Mouse (Mus musculus) ES-E14 (cell line): ENCODE results near the gene Fbxl18. TPM values are rescaled to one million over a fixed set of nuclear protein-coding genes. Genes with fewer than 3 reads are reported as not detected.
"Not testable (repeated sequence)": the region's sequence is repeated elsewhere in the genome, so short reads cannot be mapped to it uniquely, and the experiment has no call there.

Experiments
- DNase-seq: peaks from one replicate; pipeline ENCODE4 v3.0.0-alpha.2; 2013; ENCODE audit warnings: low read depth, low spot score
- H3K27ac ChIP-seq: 2 replicates; pipeline ENCODE4 v1.5.1; 2012; ENCODE audit warnings: low read depth, mild to moderate bottlenecking, low read length, moderate library complexity, mixed read lengths; ENCODE audit not compliant: poor library complexity, insufficient read depth, severe bottlenecking
- H3K36me3 ChIP-seq: 2 replicates; pipeline ENCODE4 v1.6.1; 2012; ENCODE audit warnings: mild to moderate bottlenecking, low read length, moderate library complexity, mixed read lengths; ENCODE audit not compliant: control insufficient read depth, poor library complexity, insufficient read depth, severe bottlenecking
- H3K4me1 ChIP-seq, 2 experiments: fragments of 150-350 bp in 1 of 2; sonication (generic) in 1 of 2; 2 replicates each; pipeline ENCODE4 v1.6.1; 2012; ENCODE audit warnings: low read length in 2 of 2, mild to moderate bottlenecking in 1 of 2, mixed read lengths in 1 of 2; ENCODE audit not compliant: control insufficient read depth in 2 of 2, insufficient read depth in 2 of 2, poor library complexity in 1 of 2
- H3K4me3 ChIP-seq, 2 experiments: fragments of 150-350 bp in 1 of 2; sonication (generic) in 1 of 2; 2 replicates each; pipeline ENCODE4 v1.5.1; 2012; ENCODE audit warnings: low read length in 2 of 2, low read depth in 1 of 2, mild to moderate bottlenecking in 1 of 2, mixed read lengths in 1 of 2; ENCODE audit not compliant: insufficient read depth in 1 of 2, poor library complexity in 1 of 2, severe bottlenecking in 1 of 2
- H3K9ac ChIP-seq: 2 replicates; pipeline ENCODE4 v1.6.1; 2012; ENCODE audit warnings: low read depth, mild to moderate bottlenecking, low read length, mixed read lengths; ENCODE audit not compliant: poor library complexity, insufficient read depth, severe bottlenecking
- H3K9me3 ChIP-seq: fragments of 150-350 bp; sonication (generic); 2 replicates; pipeline ENCODE4 v1.6.1; 2012; ENCODE audit warnings: low read depth, mild to moderate bottlenecking, low read length; ENCODE audit not compliant: control insufficient read depth, insufficient read depth
- CHD2 ChIP-seq: IDR thresholded peaks from 2 replicates; pipeline ENCODE4 v1.6.1; 2014; ENCODE audit warnings: mild to moderate bottlenecking, low read depth, low read length, inconsistent platforms
- HCFC1 ChIP-seq: IDR thresholded peaks from 2 replicates; pipeline ENCODE4 v1.6.1; 2012; ENCODE audit warnings: low read length, inconsistent platforms, borderline replicate concordance; ENCODE audit not compliant: insufficient read depth
- MAFK ChIP-seq: IDR thresholded peaks from 2 replicates; pipeline ENCODE4 v1.6.1; 2014; ENCODE audit warnings: mild to moderate bottlenecking, low read depth, low read length, inconsistent platforms; ENCODE audit not compliant: insufficient read depth
- ZC3H11A ChIP-seq: IDR thresholded peaks from 2 replicates; pipeline ENCODE4 v1.6.1; 2012; ENCODE audit warnings: low read depth, mild to moderate bottlenecking, inconsistent platforms, low read length, borderline replicate concordance
- ZNF384 ChIP-seq: IDR thresholded peaks from 2 replicates; pipeline ENCODE4 v1.6.1; 2012; ENCODE audit warnings: low read depth, low read length, inconsistent platforms
- in situ Hi-C, 2 experiments: fragments of 600-800 bp; cut with MboI; formaldehyde crosslinking; loops; one replicate each; pipeline ENCODE4 v1.15.1; 2025; ENCODE audit warnings: low sequenced_read_pairs in 2 of 2, inconsistent platforms in 1 of 2; ENCODE audit not compliant: unreplicated experiment in 2 of 2
- total RNA-seq: library from RNA; depleted of rRNA; stranded (reverse); fragments of 300-350 nt; gene quantifications from 2 replicates; pipeline ENCODE4 v1.2.3, GENCODE M21; 2012

The Fbxl18 gene
- total RNA-seq, 1 experiment: 20.1 TPM

DNA sequence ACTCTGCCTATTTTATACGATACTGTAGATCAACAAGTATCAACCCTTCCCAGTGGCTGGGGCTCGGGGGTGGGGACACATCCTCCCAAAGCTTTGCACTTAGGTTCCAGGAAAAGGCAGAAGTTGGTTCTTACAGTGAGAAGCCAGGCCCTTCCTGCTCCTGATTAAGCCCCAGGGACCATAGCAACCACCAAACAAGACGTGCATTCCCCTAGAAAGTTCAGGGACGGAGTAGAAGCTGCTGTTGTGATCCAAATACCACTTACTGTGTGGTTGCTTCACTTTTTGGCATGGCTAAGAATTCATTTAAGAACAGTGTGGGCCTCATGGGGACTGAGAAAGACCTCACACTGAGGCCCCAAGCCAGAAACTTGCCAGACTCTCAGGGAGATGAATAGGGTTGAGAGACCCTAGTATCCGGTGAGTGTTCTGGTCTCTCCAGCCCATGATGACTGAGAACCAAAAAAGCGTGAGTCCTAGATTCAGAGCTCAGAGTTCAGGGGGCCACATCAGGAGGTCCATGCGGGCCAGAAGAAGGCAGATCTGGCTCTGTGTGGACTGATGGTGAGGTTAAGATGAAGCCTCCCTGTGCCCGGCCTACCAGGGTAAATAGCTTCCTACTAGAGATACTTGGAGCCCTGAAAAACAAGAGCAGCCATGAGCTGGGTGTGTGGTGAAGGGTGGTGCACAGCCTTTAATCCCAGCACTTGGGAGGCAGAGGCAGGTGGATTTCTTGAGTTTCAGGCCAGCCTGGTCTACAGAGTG lies 53.7 kb downstream of the Fbxl18 start:
- H3K36me3 ChIP-seq: no peaks in the 10 kb centered on the region
- no peak for DNase-seq
- TF ChIP-seq ZC3H11A (no peak), MAFK (no peak), CHD2 (no peak)
- H3K9me3 ChIP-seq: no peaks in the 10 kb centered on the region
- H3K4me3 ChIP-seq: no peak overlapping the region
- H3K4me1 ChIP-seq: peaks cover 0 to 9% of the 10 kb centered on the region in 2 experiments; a peak in 1 of 4 replicates
- H3K9ac ChIP-seq: no peak overlapping the region
- no peak overlapping the region for H3K27ac ChIP-seq
- in situ Hi-C loops: no loop called here

DNA sequence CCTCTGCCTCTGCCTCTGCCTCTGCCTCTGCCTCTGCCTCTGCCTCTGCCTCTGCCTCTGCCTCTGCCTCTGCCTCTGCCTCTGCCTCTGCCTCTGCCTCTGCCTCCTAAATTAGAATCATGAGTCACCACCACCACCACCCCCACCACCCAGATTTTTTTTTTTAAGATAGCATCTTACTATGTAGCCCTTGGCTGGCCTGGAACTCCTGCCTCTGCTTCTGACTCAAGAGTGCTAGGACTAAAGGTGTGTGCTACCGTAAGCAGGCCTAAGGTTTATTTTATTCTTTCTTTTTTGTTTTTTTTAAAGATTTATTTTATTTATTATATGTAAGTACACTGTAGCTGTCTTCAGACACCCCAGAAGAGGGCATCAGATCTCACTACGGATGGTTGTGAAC lies 57.8 kb downstream of the Fbxl18 start:
- H3K4me3 ChIP-seq, H3K36me3 ChIP-seq, H3K9me3 ChIP-seq, H3K27ac ChIP-seq, H3K4me1 ChIP-seq, H3K9ac ChIP-seq, in situ Hi-C loops, DNase-seq: not testable (repeated sequence)

GRCm38 (mm10) chr5:142836891-142837290 lies 58.3 kb downstream of the Fbxl18 start:
- no peak overlapping the region for H3K4me3 ChIP-seq
- H3K9me3 ChIP-seq: no peaks in the 10 kb centered on the region
- DNase-seq: no peak
- in situ Hi-C loops: no loop called here
- H3K27ac ChIP-seq: no peak overlapping the region
- no peaks in the 10 kb centered on the region for H3K36me3 ChIP-seq
- H3K4me1 ChIP-seq: peaks cover 0 to 6% of the 10 kb centered on the region in 2 experiments; a peak in 1 of 4 replicates
- TF ChIP-seq MAFK (no peak), ZNF384 (no peak), CHD2 (no peak), ZC3H11A (no peak), HCFC1 (no peak)
- no peak overlapping the region for H3K9ac ChIP-seq

GRCm38 (mm10) chr5:142833646-142834438 lies 61.4 kb downstream of the Fbxl18 start:
- no peak for DNase-seq
- no peak overlapping the region for H3K9ac ChIP-seq
- H3K9me3 ChIP-seq: no peaks in the 10 kb centered on the region
- no peak for TF ChIP-seq HCFC1
- TF ChIP-seq ZC3H11A: no peak
- no peak for TF ChIP-seq ZNF384
- TF ChIP-seq MAFK: no peak
- TF ChIP-seq CHD2: no peak
- no peak overlapping the region for H3K27ac ChIP-seq
- no peak overlapping the region for H3K4me3 ChIP-seq
- 0 out of 4 replicates have a peak, but pooled peaks cover 0 to 2% of the 10 kb centered on the region in 2 experiments for H3K4me1 ChIP-seq
- H3K36me3 ChIP-seq: no peaks in the 10 kb centered on the region
- in situ Hi-C loops: no loop called here

- in situ Hi-C loops: no loop called here
- Histone ChIP-seq H3K9me3 (no peaks in the 10 kb centered on the region), H3K4me3 (no peak overlapping the region), H3K27ac (no peak overlapping the region), H3K36me3 (no peaks in the 10 kb centered on the region), H3K4me1 (peaks cover 9 to 19% of the 10 kb centered on the region in 2 experiments; a peak in 3 of 4 replicates), H3K9ac (no peak overlapping the region)
- DNase-seq: no peak
- TF ChIP-seq CHD2: no peak
- no peak for TF ChIP-seq HCFC1
- no peak for TF ChIP-seq ZC3H11A
- TF ChIP-seq MAFK: no peak
- TF ChIP-seq ZNF384: no peak
Observed at GRCm38 (mm10) chr5:142826131-142826530, 69.1 kb downstream of the Fbxl18 start.
